Mouse (Mus musculus) forebrain, embryonic 13.5 days (tissue): ENCODE measurements around the gene Anxa8. TPM values are rescaled to one million over a fixed set of nuclear protein-coding genes. Genes with fewer than 3 reads are reported as not detected.

Experiments used
- ATAC-seq: fragments of 200-750 bp; cut with Nextera tagmentation; 2 replicates; pipeline ENCODE4 v1.8.0; 2017
- H3K27ac ChIP-seq: fragments of 300-500 bp; sonication (generic); 2 replicates; pipeline ENCODE4 v1.5.1; 2015; ENCODE audit warnings: inconsistent platforms, mild to moderate bottlenecking, moderate library complexity
- H3K27me3 ChIP-seq: fragments of 300-500 bp; sonication (generic); 2 replicates; pipeline ENCODE4 v1.6.1; 2015; ENCODE audit warnings: mild to moderate bottlenecking, inconsistent platforms
- H3K36me3 ChIP-seq: fragments of 300-500 bp; sonication (generic); 2 replicates; pipeline ENCODE4 v1.6.1; 2015; ENCODE audit warnings: mild to moderate bottlenecking, inconsistent platforms; ENCODE audit not compliant: poor library complexity, severe bottlenecking
- H3K4me1 ChIP-seq: fragments of 300-500 bp; sonication (generic); 2 replicates; pipeline ENCODE4 v1.6.1; 2015; ENCODE audit warnings: inconsistent platforms
- H3K4me2 ChIP-seq: fragments of 300-500 bp; sonication (generic); 2 replicates; pipeline ENCODE4 v1.6.1; 2015; ENCODE audit warnings: inconsistent platforms, mild to moderate bottlenecking, moderate library complexity
- H3K4me3 ChIP-seq: fragments of 300-500 bp; sonication (generic); 2 replicates; pipeline ENCODE4 v1.5.1; 2015; ENCODE audit warnings: mild to moderate bottlenecking, inconsistent platforms
- H3K9ac ChIP-seq: fragments of 300-500 bp; sonication (generic); 2 replicates; pipeline ENCODE4 v1.6.1; 2015; ENCODE audit warnings: mild to moderate bottlenecking, inconsistent platforms
- H3K9me3 ChIP-seq: fragments of 300-500 bp; sonication (generic); replicated peaks from 2 replicates; pipeline ENCODE4 v1.6.1; 2016; ENCODE audit warnings: inconsistent platforms
- WGBS: fragments of 180-500 bp; shearing (Covaris S2); methylation state at CpG from one replicate; pipeline ENCODE4 v1.1.7; 2015; 5-methylcytosine and 5-hydroxymethylcytosine counted together
- polyA plus RNA-seq: library from polyadenylated mRNA; unstranded; fragments of >200 nt; fragmentation: Nextera tagmentation; extraction: Ambion mirVana; gene quantifications from 2 replicates; pipeline ENCODE4 v1.2.1, GENCODE M21; 2015

Anxa8 gene
- not detected in 2 replicates for polyA plus RNA-seq

- H3K4me2 ChIP-seq: no peak within 1 kb of the TSS
- H3K9ac ChIP-seq: no peak within 1 kb of the TSS
- H3K4me3 ChIP-seq: no peak within 1 kb of the TSS
- H3K27me3 ChIP-seq: 0 out of 2 replicates have a peak, but pooled peaks cover 5% of the 10 kb centered on the region
- no peaks in the 10 kb centered on the region for H3K36me3 ChIP-seq
- no peak for ATAC-seq
- no peak within 1 kb of the TSS for H3K27ac ChIP-seq
- H3K9me3 ChIP-seq: no peaks in the 10 kb centered on the region
- no peaks in the 10 kb centered on the region for H3K4me1 ChIP-seq
- 69% methylated on average over 4 of the region's 4 CpGs for WGBS
These were observed at the start of gene Anxa8 for GRCm38 (mm10) chr14:34085731-34086130. Anxa8 (plus strand) TSS chr14:34085981.

DNA sequence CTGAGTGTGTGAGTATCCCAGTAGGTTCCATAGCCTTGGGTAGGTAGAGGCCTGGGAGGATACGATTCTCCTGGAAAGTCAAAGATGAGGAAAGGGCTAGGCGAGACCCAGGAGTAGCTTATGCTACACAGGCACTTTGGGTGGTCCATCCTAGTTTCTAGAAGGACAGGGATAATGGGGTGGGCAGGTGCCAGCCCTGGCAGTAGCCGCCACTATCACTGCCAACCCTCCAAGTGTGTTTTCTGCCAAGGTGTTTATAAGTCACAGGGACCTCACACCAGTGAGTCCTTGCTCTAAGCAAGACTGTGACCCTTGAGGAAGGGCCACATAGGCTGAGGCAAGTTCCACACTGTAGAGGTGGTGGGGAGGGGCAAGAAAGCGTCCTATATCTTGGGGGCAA lies 44.5 kb upstream of the Anxa8 start:
- no peak overlapping the region for H3K4me3 ChIP-seq
- ATAC-seq: no peak
- H3K36me3 ChIP-seq: no peaks in the 10 kb centered on the region
- 84% methylated on average over 4 of the region's 4 CpGs for WGBS
- no peak overlapping the region for H3K4me2 ChIP-seq
- no peak overlapping the region for H3K9ac ChIP-seq
- H3K27ac ChIP-seq: no peak overlapping the region
- H3K4me1 ChIP-seq: no peaks in the 10 kb centered on the region
- H3K9me3 ChIP-seq: no peaks in the 10 kb centered on the region
- no peaks in the 10 kb centered on the region for H3K27me3 ChIP-seq

DNA sequence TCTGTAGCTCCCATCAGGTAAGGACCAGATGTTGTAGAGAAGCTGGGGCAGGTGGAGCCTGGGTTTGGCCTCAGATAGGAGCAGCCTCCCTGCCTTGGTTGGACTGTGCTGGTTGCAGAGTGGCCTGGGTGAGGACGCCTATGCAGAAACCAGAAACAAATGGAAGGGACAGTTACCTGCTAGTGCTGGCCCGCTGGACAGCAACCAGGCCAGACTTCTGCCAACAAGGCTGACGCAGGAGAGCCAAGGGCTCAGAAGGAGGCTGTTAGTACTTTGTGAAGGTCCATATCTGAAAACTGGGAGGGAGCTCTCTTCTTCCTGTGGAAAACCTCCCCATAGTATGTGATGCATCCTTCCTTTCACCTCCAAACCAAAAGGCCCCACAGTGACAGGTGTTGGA lies 42.4 kb upstream of the Anxa8 start:
- no peaks in the 10 kb centered on the region for H3K27me3 ChIP-seq
- no peak for ATAC-seq
- WGBS: 74% methylated on average over 3 of the region's 3 CpGs
- H3K9me3 ChIP-seq: no peaks in the 10 kb centered on the region
- H3K4me1 ChIP-seq: no peaks in the 10 kb centered on the region
- no peak overlapping the region for H3K4me2 ChIP-seq
- H3K27ac ChIP-seq: no peak overlapping the region
- H3K9ac ChIP-seq: no peak overlapping the region
- H3K36me3 ChIP-seq: no peaks in the 10 kb centered on the region
- H3K4me3 ChIP-seq: no peak overlapping the region

- 68% methylated on average over 5 of the region's 5 CpGs for WGBS
- ATAC-seq: peak; percentile 59; the same call in 1 of the 2 replicates
- Histone ChIP-seq H3K9me3 (no peaks in the 10 kb centered on the region), H3K27ac (no peak overlapping the region), H3K4me2 (no peak overlapping the region), H3K4me1 (no peaks in the 10 kb centered on the region), H3K9ac (no peak overlapping the region), H3K27me3 (no peaks in the 10 kb centered on the region), H3K36me3 (no peaks in the 10 kb centered on the region), H3K4me3 (no peak overlapping the region)
These were observed 35.5 kb upstream of the Anxa8 start for GRCm38 (mm10) chr14:34050101-34050779.

- H3K9me3 ChIP-seq: no peaks in the 10 kb centered on the region
- no peaks in the 10 kb centered on the region for H3K36me3 ChIP-seq
- no peak within 1 kb of the TSS for H3K4me2 ChIP-seq
- no peak within 1 kb of the TSS for H3K27ac ChIP-seq
- ATAC-seq: no peak
- 88% methylated on average over 6 of the region's 6 CpGs for WGBS
- no peak within 1 kb of the TSS for H3K4me3 ChIP-seq
- H3K27me3 ChIP-seq: no peaks in the 10 kb centered on the region
- H3K9ac ChIP-seq: no peak within 1 kb of the TSS
- no peaks in the 10 kb centered on the region for H3K4me1 ChIP-seq
These were observed 33.3 kb upstream of the Anxa8 start, which contains the start of gene Antxrl for GRCm38 (mm10) chr14:34052516-34052915. Antxrl (plus strand) TSS chr14:34052707.

DNA sequence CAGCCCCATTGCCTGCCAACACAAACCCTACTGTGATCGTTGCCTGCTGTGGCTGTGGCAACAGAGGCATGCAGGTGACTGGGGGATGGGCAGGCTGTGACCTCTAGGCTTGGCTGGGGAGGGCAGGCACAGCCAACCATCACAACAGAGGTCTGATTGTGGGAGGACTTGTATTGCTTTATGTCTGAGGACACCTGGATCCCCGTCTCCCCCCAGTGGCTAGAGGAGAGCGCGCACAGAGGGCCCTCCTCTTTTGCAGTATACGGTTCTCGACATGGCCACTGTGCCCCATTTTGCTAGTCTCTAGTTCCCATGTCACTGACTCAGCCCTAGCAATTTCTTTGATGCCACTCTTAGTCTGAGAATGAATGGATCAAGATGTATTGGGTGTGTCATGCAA lies 14.1 kb upstream of the Anxa8 start:
- no peak overlapping the region for H3K4me3 ChIP-seq
- H3K27me3 ChIP-seq: no peaks in the 10 kb centered on the region
- H3K27ac ChIP-seq: no peak overlapping the region
- 69% methylated on average over 6 of the region's 6 CpGs for WGBS
- H3K9ac ChIP-seq: no peak overlapping the region
- no peaks in the 10 kb centered on the region for H3K9me3 ChIP-seq
- no peaks in the 10 kb centered on the region for H3K4me1 ChIP-seq
- ATAC-seq: no peak
- H3K4me2 ChIP-seq: no peak overlapping the region
- no peaks in the 10 kb centered on the region for H3K36me3 ChIP-seq

DNA sequence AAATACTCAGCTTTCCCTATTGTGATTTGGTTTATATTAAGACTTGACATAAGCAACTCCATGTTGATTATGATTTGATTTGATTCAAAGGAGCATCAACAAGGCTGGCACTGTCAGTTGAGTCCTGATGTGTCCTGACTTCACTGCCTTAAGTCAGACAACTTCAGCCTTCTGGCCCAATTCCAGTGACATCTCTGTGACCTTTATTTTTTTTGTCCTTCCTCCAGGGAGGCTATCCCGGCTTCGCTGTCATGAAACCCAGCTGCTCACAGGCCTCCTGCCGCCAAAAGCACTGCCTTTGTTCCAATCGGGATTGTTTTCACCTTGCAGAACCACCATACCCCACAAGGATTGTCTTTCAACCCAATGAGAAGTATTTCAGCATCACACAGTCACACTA lies 10.4 kb upstream of the Anxa8 start:
- no peak for ATAC-seq
- no peak overlapping the region for H3K9ac ChIP-seq
- no peaks in the 10 kb centered on the region for H3K9me3 ChIP-seq
- WGBS: 43% methylated on average over 4 of the region's 4 CpGs
- no peak overlapping the region for H3K4me2 ChIP-seq
- no peak overlapping the region for H3K27ac ChIP-seq
- H3K4me3 ChIP-seq: no peak overlapping the region
- no peaks in the 10 kb centered on the region for H3K36me3 ChIP-seq
- no peaks in the 10 kb centered on the region; the same call in 1 of the 2 replicates for H3K27me3 ChIP-seq
- no peaks in the 10 kb centered on the region for H3K4me1 ChIP-seq

DNA sequence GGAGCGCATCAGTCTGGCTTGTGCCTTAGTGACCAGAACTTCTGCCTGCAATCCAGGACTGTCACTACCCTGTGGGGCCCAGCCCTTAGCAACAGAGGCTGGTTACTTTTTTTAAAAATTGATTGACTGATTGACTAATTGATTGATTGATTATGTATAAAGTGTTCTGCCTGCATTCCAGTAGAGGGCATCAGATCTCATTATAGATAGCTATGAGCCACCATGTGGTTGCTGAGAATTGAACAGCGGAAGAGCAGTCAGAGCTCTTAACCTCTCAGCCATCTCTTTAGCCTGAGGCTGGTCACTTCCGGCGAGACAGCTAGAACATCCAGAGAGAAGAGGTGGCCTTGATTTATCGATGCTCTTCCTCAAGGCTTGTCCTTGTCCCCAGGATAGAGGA lies 8.6 kb upstream of the Anxa8 start:
- no peak overlapping the region for H3K4me3 ChIP-seq
- H3K4me2 ChIP-seq: no peak overlapping the region
- no peaks in the 10 kb centered on the region for H3K9me3 ChIP-seq
- no peak overlapping the region for H3K9ac ChIP-seq
- H3K27me3 ChIP-seq: peaks cover 2% of the 10 kb centered on the region; the same call in 1 of the 2 replicates
- no peaks in the 10 kb centered on the region for H3K36me3 ChIP-seq
- 83% methylated on average over 5 of the region's 5 CpGs for WGBS
- ATAC-seq: no peak
- no peak overlapping the region for H3K27ac ChIP-seq
- H3K4me1 ChIP-seq: no peaks in the 10 kb centered on the region

GRCm38 (mm10) chr14:34078293-34078692 lies 7.5 kb upstream of the Anxa8 start:
- no peak overlapping the region for H3K9ac ChIP-seq
- no peak overlapping the region for H3K4me2 ChIP-seq
- 74% methylated on average over 4 of the region's 4 CpGs for WGBS
- H3K27me3 ChIP-seq: peaks cover 5% of the 10 kb centered on the region; the same call in 1 of the 2 replicates
- no peaks in the 10 kb centered on the region for H3K4me1 ChIP-seq
- no peaks in the 10 kb centered on the region for H3K36me3 ChIP-seq
- no peak for ATAC-seq
- H3K9me3 ChIP-seq: no peaks in the 10 kb centered on the region
- no peak overlapping the region for H3K27ac ChIP-seq
- H3K4me3 ChIP-seq: no peak overlapping the region

- Histone ChIP-seq H3K4me3 (no peak overlapping the region), H3K27ac (no peak overlapping the region), H3K27me3 (peaks cover 5% of the 10 kb centered on the region; the same call in 1 of the 2 replicates), H3K36me3 (no peaks in the 10 kb centered on the region), H3K9ac (no peak overlapping the region), H3K4me2 (no peak overlapping the region), H3K9me3 (no peaks in the 10 kb centered on the region), H3K4me1 (no peaks in the 10 kb centered on the region)
- WGBS: 11% methylated on average over 11 of the region's 11 CpGs
- ATAC-seq: peak; percentile 87
These were observed 5.3 kb upstream of the Anxa8 start for GRCm38 (mm10) chr14:34080321-34080997.

DNA sequence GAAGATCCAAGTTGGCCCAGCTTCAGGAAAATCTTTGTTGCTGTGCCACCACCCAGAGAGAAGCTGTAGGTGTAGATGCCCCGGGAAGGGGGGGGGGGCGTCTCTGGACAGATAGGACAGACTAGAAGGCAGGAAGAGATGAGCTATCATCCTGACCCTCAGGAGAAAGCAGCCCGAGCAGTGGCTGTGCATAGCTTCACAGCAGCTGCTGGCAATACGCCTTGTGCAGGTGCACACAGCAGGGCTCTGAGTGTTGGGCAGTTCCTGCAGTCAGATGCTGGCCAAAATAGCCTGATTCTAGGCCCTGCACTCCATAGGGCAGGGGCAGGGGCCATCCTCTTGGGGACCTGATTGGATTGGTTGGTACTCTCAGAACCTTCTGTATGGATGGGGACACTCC lies 1.0 kb downstream of the Anxa8 start:
- ATAC-seq: no peak
- H3K36me3 ChIP-seq: no peaks in the 10 kb centered on the region
- 64% methylated on average over 4 of the region's 4 CpGs for WGBS
- H3K27ac ChIP-seq: no peak overlapping the region
- H3K4me3 ChIP-seq: no peak overlapping the region
- no peaks in the 10 kb centered on the region for H3K9me3 ChIP-seq
- no peaks in the 10 kb centered on the region for H3K4me1 ChIP-seq
- no peak overlapping the region for H3K9ac ChIP-seq
- no peak overlapping the region for H3K4me2 ChIP-seq
- 0 out of 2 replicates have a peak, but pooled peaks cover 3% of the 10 kb centered on the region for H3K27me3 ChIP-seq

DNA sequence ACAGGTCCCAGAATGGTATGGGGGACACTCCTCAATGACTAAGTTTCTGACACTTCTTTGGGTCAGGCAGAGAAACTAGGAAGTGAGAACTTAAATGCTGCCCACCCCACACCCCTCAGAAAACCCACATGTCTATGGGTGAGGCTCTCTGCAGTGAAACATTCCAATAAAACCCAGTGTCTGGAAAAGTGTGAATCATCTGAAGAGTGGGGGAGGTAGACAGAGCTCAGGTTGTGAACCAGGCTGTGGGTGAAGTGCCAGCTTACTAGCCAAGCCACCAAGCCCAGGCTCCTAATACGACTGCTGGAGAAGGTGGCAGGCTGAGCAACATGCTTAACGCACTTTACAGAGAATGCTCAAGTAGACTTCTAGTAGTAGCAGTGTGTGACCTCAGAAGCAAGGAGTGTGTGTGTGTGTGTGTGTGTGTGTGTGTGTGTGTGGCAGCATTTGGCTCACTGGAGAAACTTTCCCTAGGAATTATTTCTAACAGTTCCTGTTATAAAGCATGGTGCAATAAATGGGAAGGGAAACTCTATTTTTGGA lies 2.1 kb downstream of the Anxa8 start:
- H3K9me3 ChIP-seq: no peaks in the 10 kb centered on the region
- no peaks in the 10 kb centered on the region for H3K4me1 ChIP-seq
- ATAC-seq: no peak
- no peak overlapping the region for H3K4me3 ChIP-seq
- no peak overlapping the region for H3K9ac ChIP-seq
- H3K36me3 ChIP-seq: no peaks in the 10 kb centered on the region
- no peak overlapping the region for H3K4me2 ChIP-seq
- no peak overlapping the region for H3K27ac ChIP-seq
- H3K27me3 ChIP-seq: 0 out of 2 replicates have a peak, but pooled peaks cover 3% of the 10 kb centered on the region
- WGBS: 80% methylated on average over 2 of the region's 2 CpGs
